Mouse (Mus musculus) intestine, embryonic 14.5 days (tissue): ENCODE measurements around the gene Grid2. TPM values are rescaled to one million over a fixed set of nuclear protein-coding genes. Genes with fewer than 3 reads are reported as not detected.

Experiments used
- ATAC-seq: fragments of 200-750 bp; cut with Nextera tagmentation; replicated peaks from 2 replicates; pipeline ENCODE4 v1.8.0; 2017; ENCODE audit warnings: low read depth, moderate number of reproducible peaks, moderate TSS enrichment, moderate library complexity; ENCODE audit not compliant: low FRiP score, low TSS enrichment
- DNase-seq: peaks from one replicate; pipeline ENCODE4 v3.0.0-alpha.2; 2018; ENCODE audit warnings: low spot score
- H3K27ac ChIP-seq: fragments of 300-500 bp; sonication (generic); 2 replicates; pipeline ENCODE4 v1.5.1; 2014; ENCODE audit warnings: low read depth, mild to moderate bottlenecking, control low read depth
- H3K27me3 ChIP-seq: fragments of 300-500 bp; sonication (generic); replicated peaks from 2 replicates; pipeline ENCODE4 v1.6.1; 2014; ENCODE audit warnings: low read length, control low read depth; ENCODE audit not compliant: control insufficient read depth, insufficient read depth
- H3K36me3 ChIP-seq: fragments of 300-500 bp; sonication (generic); 2 replicates; pipeline ENCODE4 v1.6.1; 2014; ENCODE audit warnings: low read length, control low read depth; ENCODE audit not compliant: control insufficient read depth, insufficient read depth
- H3K4me1 ChIP-seq: fragments of 300-500 bp; sonication (generic); replicated peaks from 2 replicates; pipeline ENCODE4 v1.6.1; 2014; ENCODE audit warnings: low read length, control low read depth, mixed read lengths; ENCODE audit not compliant: control insufficient read depth, insufficient read depth
- H3K4me2 ChIP-seq: fragments of 300-500 bp; sonication (generic); 2 replicates; pipeline ENCODE4 v1.6.1; 2014; ENCODE audit warnings: low read length
- H3K4me3 ChIP-seq: fragments of 300-500 bp; sonication (generic); 2 replicates; pipeline ENCODE4 v1.5.1; 2014; ENCODE audit warnings: low read depth, low read length, control low read depth, mixed read lengths
- H3K9ac ChIP-seq: fragments of 300-500 bp; sonication (generic); 2 replicates; pipeline ENCODE4 v1.6.1; 2014; ENCODE audit warnings: mild to moderate bottlenecking, low read length
- H3K9me3 ChIP-seq: fragments of 300-500 bp; sonication (generic); 2 replicates; pipeline ENCODE4 v1.6.1; 2016; ENCODE audit warnings: low read length, control low read depth; ENCODE audit not compliant: control insufficient read depth
- WGBS: fragments of 180-500 bp; shearing (Covaris S2); extraction: QIAGEN DNeasy Blood & Tissue Kit; methylation state at CpG from one replicate; pipeline ENCODE4 v1.1.7; 2014; 5-methylcytosine and 5-hydroxymethylcytosine counted together
- polyA plus RNA-seq: library from polyadenylated mRNA; unstranded; fragments of >200 nt; fragmentation: Nextera tagmentation; extraction: Ambion mirVana; gene quantifications from 2 replicates; pipeline ENCODE4 v1.2.1, GENCODE M21; 2014

Gene Grid2
- polyA plus RNA-seq, 1 experiment from 2014 or later: 0.81 TPM

DNA sequence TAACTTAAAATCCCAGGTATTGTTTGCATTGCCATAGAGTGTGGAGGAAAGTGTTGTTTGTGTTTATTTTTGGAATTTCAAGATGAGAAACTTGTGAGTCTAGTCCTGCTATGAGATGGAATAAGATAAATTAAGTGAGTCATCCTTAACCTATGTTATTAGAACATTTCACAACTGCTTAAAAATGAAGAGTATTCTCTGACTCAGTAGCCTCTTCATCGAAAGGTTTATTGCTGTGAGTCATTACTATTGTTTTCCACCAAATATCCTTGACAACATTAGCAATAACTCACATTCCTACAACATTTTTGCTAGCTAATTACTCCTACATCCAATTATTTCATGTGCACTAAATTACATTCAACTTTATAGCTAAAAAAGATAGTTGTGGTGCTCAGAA, 91.3 kb downstream of the Grid2 start:
- Histone ChIP-seq H3K27me3 (no peaks in the 10 kb centered on the region), H3K4me1 (no peaks in the 10 kb centered on the region), H3K9ac (no peak overlapping the region), H3K4me2 (no peak overlapping the region), H3K36me3 (no peaks in the 10 kb centered on the region), H3K27ac (no peak overlapping the region), H3K4me3 (no peak overlapping the region), H3K9me3 (no peaks in the 10 kb centered on the region)
- DNase-seq (no peak), ATAC-seq (no peak)
- WGBS: 94% methylated on average over 1 of the region's 1 CpGs

DNA sequence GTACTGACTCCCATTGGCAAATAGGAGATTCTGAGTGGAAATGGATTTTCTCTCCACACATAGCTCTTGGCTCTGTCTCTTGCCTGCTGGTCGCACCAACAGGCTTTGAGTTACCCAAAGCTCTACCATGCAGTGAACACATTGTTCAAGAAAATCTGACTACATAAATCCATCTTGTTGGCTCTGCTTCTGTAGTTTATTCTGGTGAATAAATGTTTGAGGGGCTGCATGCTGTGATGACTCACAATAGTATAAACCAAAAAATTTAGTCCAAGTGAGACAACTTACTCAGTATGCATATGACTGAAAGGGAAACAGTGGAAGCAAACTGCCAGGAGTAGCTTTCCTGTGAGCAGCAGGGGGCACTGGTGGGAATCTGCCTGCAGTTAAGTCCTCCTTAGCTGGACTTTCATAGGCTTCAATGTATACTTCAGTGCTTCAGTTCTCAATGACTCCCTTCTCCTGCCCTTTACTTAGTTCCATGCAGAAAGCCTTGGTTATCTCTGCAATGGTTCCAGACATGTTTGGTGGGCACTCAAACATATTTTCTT, 125.5 kb downstream of the Grid2 start:
- H3K27ac ChIP-seq: no peak overlapping the region
- H3K4me3 ChIP-seq: no peak overlapping the region
- ATAC-seq: no peak
- no peak for DNase-seq
- H3K4me2 ChIP-seq: no peak overlapping the region
- 76% methylated on average over 1 of the region's 1 CpGs for WGBS
- H3K27me3 ChIP-seq: no peaks in the 10 kb centered on the region
- no peak overlapping the region for H3K9ac ChIP-seq
- no peaks in the 10 kb centered on the region for H3K36me3 ChIP-seq
- H3K9me3 ChIP-seq: no peaks in the 10 kb centered on the region
- no peaks in the 10 kb centered on the region for H3K4me1 ChIP-seq

DNA sequence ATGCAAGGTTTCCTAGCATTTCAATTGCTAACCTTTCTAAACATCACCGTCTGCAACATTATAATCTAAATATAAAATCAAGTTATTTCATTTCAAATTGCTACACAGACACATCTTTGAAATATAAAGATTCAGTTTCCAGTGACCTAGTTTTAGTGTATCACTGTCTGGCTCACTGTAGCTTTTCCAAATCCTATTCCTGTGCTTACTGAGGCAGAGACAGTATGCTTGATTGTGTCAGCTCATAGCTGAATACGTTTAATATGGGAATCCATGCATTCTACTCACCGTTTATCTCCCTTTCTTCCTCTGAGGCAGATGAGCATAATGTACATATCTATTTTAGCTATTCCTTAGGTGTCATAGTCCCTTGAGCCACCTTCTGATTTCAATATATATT, 146.0 kb downstream of the Grid2 start:
- Histone ChIP-seq H3K27ac (no peak overlapping the region), H3K4me3 (no peak overlapping the region), H3K9ac (no peak overlapping the region), H3K4me2 (no peak overlapping the region), H3K9me3 (no peaks in the 10 kb centered on the region), H3K4me1 (no peaks in the 10 kb centered on the region), H3K36me3 (no peaks in the 10 kb centered on the region), H3K27me3 (no peaks in the 10 kb centered on the region)
- ATAC-seq (no peak), DNase-seq (no peak)
- 84% methylated on average over 3 of the region's 3 CpGs for WGBS

DNA sequence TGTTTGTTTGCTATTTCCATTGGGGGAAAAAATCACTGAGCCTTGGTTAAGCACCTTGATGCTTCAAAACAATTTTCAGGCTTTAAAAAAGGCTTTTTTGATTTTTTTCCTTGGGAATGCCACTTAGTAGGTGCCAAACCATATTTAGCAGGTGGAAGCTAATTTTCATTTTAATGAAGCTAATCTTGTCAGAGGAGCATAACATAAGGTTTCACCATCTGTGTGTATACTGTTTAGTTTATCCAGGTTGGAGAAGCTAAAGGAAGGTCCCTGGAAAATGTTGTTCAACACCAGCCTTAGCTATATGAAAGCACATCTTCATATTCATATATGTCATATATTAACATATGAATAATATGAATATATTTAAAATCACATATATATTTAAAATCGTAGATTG, 161.9 kb downstream of the Grid2 start:
- Histone ChIP-seq H3K9me3 (no peaks in the 10 kb centered on the region), H3K27me3 (no peaks in the 10 kb centered on the region), H3K4me1 (no peaks in the 10 kb centered on the region), H3K27ac (no peak overlapping the region), H3K36me3 (no peaks in the 10 kb centered on the region), H3K4me2 (no peak overlapping the region), H3K9ac (no peak overlapping the region), H3K4me3 (no peak overlapping the region)
- ATAC-seq (no peak), DNase-seq (no peak)
- WGBS: 80% methylated on average over 1 of the region's 1 CpGs

DNA sequence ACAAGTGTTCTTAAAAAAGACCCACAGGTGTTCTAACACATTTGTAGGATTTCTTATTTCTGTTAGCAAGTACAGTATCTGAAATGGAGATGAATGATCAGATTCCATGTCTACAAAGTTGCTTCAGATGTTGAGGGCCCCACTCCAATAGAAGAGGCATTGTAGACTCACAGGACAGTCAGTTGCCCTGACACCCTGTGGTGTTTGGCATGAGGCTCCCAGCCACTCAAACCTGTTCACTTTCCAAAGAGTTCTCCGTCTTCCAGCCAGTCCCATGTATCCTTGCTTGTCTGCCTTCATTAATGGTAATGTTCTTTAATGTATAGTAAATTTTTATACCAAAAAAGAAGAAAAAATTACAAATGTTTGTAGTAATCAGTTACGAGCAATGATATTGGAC, 177.1 kb downstream of the Grid2 start:
- H3K9ac ChIP-seq: no peak overlapping the region
- 92% methylated on average over 2 of the region's 2 CpGs for WGBS
- no peak overlapping the region for H3K4me2 ChIP-seq
- no peak overlapping the region for H3K4me3 ChIP-seq
- no peak for ATAC-seq
- H3K27me3 ChIP-seq: no peaks in the 10 kb centered on the region
- H3K36me3 ChIP-seq: no peaks in the 10 kb centered on the region
- no peak overlapping the region for H3K27ac ChIP-seq
- H3K4me1 ChIP-seq: no peaks in the 10 kb centered on the region
- H3K9me3 ChIP-seq: no peaks in the 10 kb centered on the region
- no peak for DNase-seq

DNA sequence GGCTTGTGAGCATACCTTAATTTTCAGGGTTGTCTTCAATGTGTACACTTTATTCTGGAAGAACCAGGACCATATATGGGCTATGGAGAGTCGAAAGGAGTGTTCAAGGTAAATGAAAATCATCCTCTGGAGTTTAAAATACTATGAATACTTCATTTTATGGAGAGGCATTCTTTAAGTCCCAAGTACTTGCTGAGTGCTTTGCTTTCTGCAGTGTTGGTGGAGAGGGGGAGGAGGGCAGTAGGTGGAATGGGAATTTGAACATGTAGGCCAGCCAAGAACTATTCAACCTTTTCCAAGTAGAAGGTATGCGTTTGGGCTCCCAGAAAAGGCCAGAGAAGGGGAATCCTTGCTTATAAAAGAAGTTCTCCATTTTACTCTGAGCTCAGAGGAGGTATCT, 192.5 kb downstream of the Grid2 start:
- DNase-seq: no peak
- Histone ChIP-seq H3K4me2 (no peak overlapping the region), H3K9me3 (no peaks in the 10 kb centered on the region), H3K36me3 (no peaks in the 10 kb centered on the region), H3K27ac (no peak overlapping the region), H3K9ac (no peak overlapping the region), H3K4me1 (no peaks in the 10 kb centered on the region), H3K4me3 (no peak overlapping the region), H3K27me3 (no peaks in the 10 kb centered on the region)
- ATAC-seq: no peak
- WGBS: 74% methylated on average over 2 of the region's 2 CpGs

DNA sequence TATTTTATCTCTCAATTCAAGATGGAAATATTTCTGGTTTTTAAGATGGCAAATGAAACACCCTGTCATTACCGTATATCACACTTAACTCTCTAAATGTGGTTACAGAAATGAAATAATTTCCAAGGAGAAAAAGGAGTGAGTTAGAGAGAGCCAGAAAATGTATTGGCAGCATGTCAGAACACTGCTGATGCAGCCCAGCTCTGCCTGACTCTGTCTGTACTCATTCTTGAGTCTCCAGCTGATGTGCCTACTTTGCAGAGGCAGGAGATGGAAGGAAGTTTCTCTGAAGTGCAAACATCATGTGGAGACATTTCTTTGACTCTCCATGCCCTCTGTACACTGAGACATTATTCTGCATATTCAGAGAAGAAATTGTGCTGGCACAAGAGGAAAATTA, 226.5 kb downstream of the Grid2 start:
- no peaks in the 10 kb centered on the region for H3K4me1 ChIP-seq
- DNase-seq (no peak), ATAC-seq (no peak)
- H3K27me3 ChIP-seq: no peaks in the 10 kb centered on the region
- H3K4me2 ChIP-seq: no peak overlapping the region
- H3K27ac ChIP-seq: no peak overlapping the region
- no peaks in the 10 kb centered on the region for H3K36me3 ChIP-seq
- H3K4me3 ChIP-seq: no peak overlapping the region
- no peak overlapping the region for H3K9ac ChIP-seq
- WGBS: 76% methylated on average over 1 of the region's 1 CpGs
- no peaks in the 10 kb centered on the region for H3K9me3 ChIP-seq

DNA sequence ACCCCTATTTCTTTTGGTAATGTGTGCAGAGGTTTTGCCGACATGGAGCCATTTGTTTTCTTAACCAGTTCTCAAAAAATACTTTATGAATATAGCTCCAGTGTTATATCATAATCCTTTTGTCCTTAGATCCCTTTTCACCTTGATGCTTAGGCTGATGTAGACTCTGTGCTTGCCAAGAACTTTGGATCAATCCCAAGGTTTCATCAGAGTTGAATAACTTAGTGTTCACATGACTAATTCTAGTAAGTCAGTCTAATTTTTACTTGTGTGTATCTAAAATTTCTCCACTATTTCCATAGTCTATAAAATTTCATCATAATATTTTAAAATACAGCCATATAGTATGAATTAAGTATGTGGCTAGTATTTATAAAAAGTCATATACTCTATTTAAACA, 259.3 kb downstream of the Grid2 start:
- Histone ChIP-seq H3K9me3 (no peaks in the 10 kb centered on the region), H3K4me2 (no peak overlapping the region), H3K4me1 (no peaks in the 10 kb centered on the region), H3K36me3 (no peaks in the 10 kb centered on the region), H3K9ac (no peak overlapping the region), H3K4me3 (no peak overlapping the region), H3K27ac (no peak overlapping the region), H3K27me3 (no peaks in the 10 kb centered on the region)
- DNase-seq: no peak
- ATAC-seq: no peak
- WGBS: 92% methylated on average over 1 of the region's 1 CpGs

DNA sequence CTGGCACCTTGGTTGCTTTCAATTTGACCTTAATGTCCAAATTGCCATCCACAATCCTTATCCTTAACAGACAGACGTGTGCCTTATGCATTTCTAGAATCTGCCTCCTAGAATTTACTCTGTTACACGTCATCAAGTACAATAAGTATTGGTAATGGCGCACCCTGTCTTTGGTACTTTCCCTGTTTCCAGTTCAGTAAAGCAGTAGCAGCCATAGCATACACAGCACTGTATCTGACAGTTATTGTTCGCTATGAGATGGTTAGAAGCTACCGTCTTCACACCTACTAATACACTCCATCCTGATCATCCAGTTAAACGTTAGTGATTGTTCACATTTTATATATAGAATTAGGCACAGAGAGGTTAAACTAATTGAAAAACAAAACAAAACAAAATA, 260.3 kb downstream of the Grid2 start:
- WGBS: 79% methylated on average over 6 of the region's 6 CpGs
- ATAC-seq: no peak
- H3K4me1 ChIP-seq: no peaks in the 10 kb centered on the region
- no peak overlapping the region for H3K9ac ChIP-seq
- H3K36me3 ChIP-seq: no peaks in the 10 kb centered on the region
- no peak overlapping the region for H3K4me2 ChIP-seq
- H3K9me3 ChIP-seq: no peaks in the 10 kb centered on the region
- H3K27ac ChIP-seq: no peak overlapping the region
- H3K27me3 ChIP-seq: no peaks in the 10 kb centered on the region
- no peak overlapping the region for H3K4me3 ChIP-seq
- DNase-seq: no peak
